ENCODE assay signal across 18 mouse cellular contexts in the genomic region with DNA sequence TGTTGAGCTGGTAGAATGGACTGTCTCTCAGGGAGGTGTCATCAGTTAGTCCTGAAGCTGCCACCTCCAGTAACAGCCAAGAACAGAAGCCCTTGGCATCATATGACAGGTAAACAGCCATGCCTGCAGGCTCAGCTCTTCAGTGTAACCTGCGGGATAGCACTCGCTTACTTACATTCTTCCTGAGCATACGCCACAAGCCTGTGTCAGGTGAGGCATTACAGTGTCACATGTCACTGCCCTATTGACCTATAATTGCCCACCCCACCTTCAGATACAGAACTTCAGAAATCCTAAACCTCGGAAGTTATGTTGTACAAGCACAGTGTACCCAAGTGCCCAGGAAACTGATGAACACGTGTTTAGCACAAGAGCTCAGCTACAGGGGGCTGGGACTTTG.
"Had no signal": no experiment of that assay in that cellular context is flagged by ENCODE, and none has a peak within 500 bp of the region (broad histone marks: within the 10 kb centered on the region; RNA-seq: fewer than 3 reads in every experiment).

No protein-coding gene starts in this region.

- H3K9ac ChIP-seq: limb, embryonic 13.5 days; liver, embryonic 13.5 days; midbrain, embryonic 13.5 days had no signal

- H3K36me3 ChIP-seq: midbrain, embryonic 13.5 days had no signal

- H3K4me2 ChIP-seq: limb, embryonic 13.5 days; liver, embryonic 13.5 days; midbrain, embryonic 13.5 days had no signal

- DNase-seq: kidney, adult 8-10 months; kidney, postnatal 14 days; kidney, postnatal 4 days; layer of hippocampus, adult 9-11 months; liver; liver, embryonic 13.5 days; lung, adult 2 months; lung, postnatal 14 days; lung, postnatal 4 days; right cerebral cortex, adult 18-20 months; right cerebral cortex, postnatal 25 days; thymus, adult 18-20 months; thymus, postnatal 36 days had no signal

- H3K27me3 ChIP-seq: limb, embryonic 13.5 days; liver, embryonic 13.5 days; midbrain, embryonic 13.5 days had no signal

- H3K4me3 ChIP-seq: layer of hippocampus, adult 2 months; limb, embryonic 10.5 days; limb, embryonic 13.5 days; liver, embryonic 13.5 days; midbrain, embryonic 13.5 days had no signal

- H3K9me3 ChIP-seq: limb, embryonic 10.5 days; limb, embryonic 13.5 days; liver, embryonic 13.5 days; midbrain, embryonic 13.5 days had no signal

- H3K27ac ChIP-seq: layer of hippocampus, adult 2 months; limb, embryonic 10.5 days; limb, embryonic 13.5 days; liver, embryonic 13.5 days; midbrain, embryonic 13.5 days had no signal

- ATAC-seq: midbrain, embryonic 13.5 days; midbrain, embryonic 16.5 days had no signal
